Mouse (Mus musculus) testis, adult 2 months (tissue): ENCODE data around the gene Fam129a.

ENCODE experiments used
- CTCF ChIP-seq: fragments of 200-500 bp; IDR thresholded peaks from 2 replicates; pipeline ENCODE4 v1.5.1; 2012; ENCODE audit warnings: low read depth, mild to moderate bottlenecking, inconsistent platforms, low read length, moderate library complexity; ENCODE audit not compliant: control insufficient read depth, insufficient read depth, insufficient replicate concordance
- POLR2A ChIP-seq: fragments of 200-500 bp; IDR thresholded peaks from 2 replicates; pipeline ENCODE4 v1.6.1; 2012; ENCODE audit warnings: low read depth, mild to moderate bottlenecking, inconsistent platforms, low read length, moderate library complexity; ENCODE audit not compliant: control insufficient read depth

- no peak for TF ChIP-seq POLR2A
- TF ChIP-seq CTCF: no peak
These were observed 54.7 kb downstream of the Fam129a start for GRCm38 (mm10) chr1:151625690-151626089.
